Mouse (Mus musculus): ENCODE data around the gene Coro1a. TPM values are rescaled to one million over a fixed set of nuclear protein-coding genes. Genes with fewer than 3 reads are reported as not detected.

Coro1a gene
- total and polyA plus RNA-seq, 3 experiments = 203 to 349 (median 312) TPM

- peak within 1 kb of the TSS; percentile 83 to 98 (median 92) for H3K4me3 ChIP-seq (replicated peaks in 1 of 3; ENCODE audit: low read depth in 2 of 3, low read length in 2 of 3, poor library complexity in 1 of 3)
- peak; percentile 97 for DNase-seq (ENCODE audit: extremely low read depth)
Measured at GRCm38 (mm10) chr7:126695631-126696207, 11.9 kb downstream of the Coro1a start, which contains the start of gene Slx1b. Gene Slx1b (minus strand): TSS chr7:126695784.

GRCm38 (mm10) chr7:126695210-126695611, 12.4 kb downstream of the Coro1a start, which contains the start of gene Bola2:
Gene Bola2 (plus strand): TSS chr7:126695401.
- Histone ChIP-seq H3K9ac (ENCODE audit: insufficient read depth, low read depth) (peak within 1 kb of the TSS; percentile 99), H3K4me1 (ENCODE audit: control insufficient read depth in 1 of 2, insufficient read depth in 2 of 2) (peaks cover 14 to 47% of the 10 kb centered on the region in 2 experiments), H3K9me3 (replicated peaks; ENCODE audit: low read length) (no peaks in the 10 kb centered on the region), H3K36me3 (replicated peaks in 1 of 2; ENCODE audit: control insufficient read depth in 1 of 2, insufficient read depth in 1 of 2, low read length in 1 of 2) (peaks cover 44 to 60% of the 10 kb centered on the region in 2 experiments), H3K27ac (ENCODE audit: insufficient read depth, low read depth) (peak within 1 kb of the TSS; percentile 96), H3K4me2 (ENCODE audit: insufficient read depth, low read depth, poor library complexity, severe bottlenecking) (peak within 1 kb of the TSS; percentile 54), H3K4me3 (replicated peaks in 1 of 3; ENCODE audit: low read depth in 2 of 3, low read length in 2 of 3, poor library complexity in 1 of 3) (peak within 1 kb of the TSS; percentile 83 to 98 (median 92)), H3K79me2 (replicated peaks; ENCODE audit: control insufficient read depth, extremely low read depth, insufficient read depth, poor library complexity, severe bottlenecking) (peaks cover 27% of the 10 kb centered on the region), H3K27me3 (replicated peaks) (no peaks in the 10 kb centered on the region)
- dilution Hi-C loops (cut with MboI; ENCODE audit: extremely low pct_ligation_motif_present, extremely low pct_unique_long_range_greater_than_20kb, low sequenced_read_pairs) = no loop called here
- DNase-seq (ENCODE audit: extremely low read depth) = peak; percentile 81
- in situ Hi-C loops (cut with MboI; ENCODE audit: low pct_ligation_motif_present, low pct_unique_long_range_greater_than_20kb, low sequenced_read_pairs) = no loop called here
- no peak for TF ChIP-seq IRF4 (IDR thresholded peaks at IDR 0.05; ENCODE audit: low read depth, low read length)
- TF ChIP-seq GABPA (IDR thresholded peaks at IDR 0.05; ENCODE audit: insufficient replicate concordance, low read depth, low read length) = no peak
- peak; percentile 44; the same call in 1 of the 2 replicates for TF ChIP-seq ZMIZ1 (IDR thresholded peaks at IDR 0.05; ENCODE audit: low read depth, low read length)
- no peak for TF ChIP-seq SMC3 (IDR thresholded peaks at IDR 0.05; ENCODE audit: low read depth, low read length)
- TF ChIP-seq BHLHE40 (IDR thresholded peaks at IDR 0.05; ENCODE audit: low read depth, low read length) = no peak
- TF ChIP-seq TCF12 (IDR thresholded peaks at IDR 0.05; ENCODE audit: low read depth, low read length) = peak; percentile 20
- no peak for TF ChIP-seq MXI1 (IDR thresholded peaks at IDR 0.05; ENCODE audit: low read depth, low read length)
- no peak for TF ChIP-seq USF1 (IDR thresholded peaks at IDR 0.05; ENCODE audit: low read depth, low read length)
- TF ChIP-seq HCFC1 (IDR thresholded peaks at IDR 0.05; ENCODE audit: low read depth, low read length) = no peak; the same call in 1 of the 2 replicates
- no peak for TF ChIP-seq JUN (IDR thresholded peaks at IDR 0.05; ENCODE audit: insufficient read depth, low read depth, low read length)
- TF ChIP-seq MYC (IDR thresholded peaks at IDR 0.05; ENCODE audit: low read depth, low read length) = no peak
- no peak for TF ChIP-seq NRF1 (IDR thresholded peaks at IDR 0.05; ENCODE audit: low read depth, low read length)
- peak; percentile 77 for TF ChIP-seq NELFE (IDR thresholded peaks at IDR 0.05; ENCODE audit: low read depth, low read length)
- TF ChIP-seq ZNF384 (IDR thresholded peaks at IDR 0.05; ENCODE audit: low read depth, low read length) = peak; percentile 98
- no peak for TF ChIP-seq CHD2 (IDR thresholded peaks at IDR 0.05; ENCODE audit: low read length)
- no peak for TF ChIP-seq PAX5 (IDR thresholded peaks at IDR 0.05; ENCODE audit: low read length)
- no peak for TF ChIP-seq ZC3H11A (IDR thresholded peaks at IDR 0.05; ENCODE audit: low read depth, low read length)

More at GRCm38 (mm10) chr7:126695631-126696207, 11.9 kb downstream of the Coro1a start, which contains the start of gene Slx1b:
- dilution Hi-C loops (cut with MboI; ENCODE audit: extremely low pct_ligation_motif_present, extremely low pct_unique_long_range_greater_than_20kb, low sequenced_read_pairs) (no loop called here), in situ Hi-C loops (cut with MboI; ENCODE audit: low pct_ligation_motif_present, low pct_unique_long_range_greater_than_20kb, low sequenced_read_pairs) (no loop called here)
- peak within 1 kb of the TSS; percentile 99 for H3K9ac ChIP-seq (ENCODE audit: insufficient read depth, low read depth)
- H3K27ac ChIP-seq (ENCODE audit: insufficient read depth, low read depth) = peak within 1 kb of the TSS; percentile 96
- peak within 1 kb of the TSS; percentile 54 for H3K4me2 ChIP-seq (ENCODE audit: insufficient read depth, low read depth, poor library complexity, severe bottlenecking)
- peaks cover 14 to 52% of the 10 kb centered on the region in 2 experiments for H3K4me1 ChIP-seq (ENCODE audit: control insufficient read depth in 1 of 2, insufficient read depth in 2 of 2)
- no peaks in the 10 kb centered on the region for H3K27me3 ChIP-seq (replicated peaks)
- TF ChIP-seq CHD1 (IDR thresholded peaks at IDR 0.05; ENCODE audit: low read depth, low read length) (no peak; the same call in 1 of the 2 replicates), HCFC1 (IDR thresholded peaks at IDR 0.05; ENCODE audit: low read depth, low read length) (peak; percentile 97), ZMIZ1 (IDR thresholded peaks at IDR 0.05; ENCODE audit: low read depth, low read length) (peak; percentile 52; the same call in 1 of the 2 replicates), USF1 (IDR thresholded peaks at IDR 0.05; ENCODE audit: low read depth, low read length) (no peak), MEF2A (IDR thresholded peaks at IDR 0.05; ENCODE audit: borderline replicate concordance, low read depth, low read length) (peak; percentile 38; the same call in 1 of the 2 replicates), POLR2A (IDR thresholded peaks at IDR 0.05; ENCODE audit: low read depth, low read length) (peak; percentile 74), TBP (conservative IDR thresholded peaks at IDR 0.05; ENCODE audit: low read depth, low read length) (peak; percentile 70), ZKSCAN1 (IDR thresholded peaks at IDR 0.05; ENCODE audit: borderline replicate concordance, low read depth, low read length) (no peak), RCOR1 (conservative IDR thresholded peaks at IDR 0.05; ENCODE audit: low read depth, low read length) (peak; percentile 57; the same call in 1 of the 2 replicates), USF2 (conservative IDR thresholded peaks at IDR 0.05; ENCODE audit: low read depth, low read length) (no peak), JUND (conservative IDR thresholded peaks at IDR 0.05; ENCODE audit: low read depth, low read length) (no peak), ZC3H11A (IDR thresholded peaks at IDR 0.05; ENCODE audit: low read depth, low read length) (no peak), GABPA (IDR thresholded peaks at IDR 0.05; ENCODE audit: insufficient replicate concordance, low read depth, low read length) (peak; percentile 41; the same call in 1 of the 2 replicates), SIN3A (IDR thresholded peaks at IDR 0.05; ENCODE audit: low read length) (peak; percentile 98), MAFK (IDR thresholded peaks at IDR 0.05; ENCODE audit: insufficient replicate concordance, low read length) (no peak), KAT2A (IDR thresholded peaks at IDR 0.05; ENCODE audit: insufficient replicate concordance, low read length) (peak; percentile 89; the same call in 1 of the 2 replicates), ETS1 (conservative IDR thresholded peaks at IDR 0.05; ENCODE audit: low read depth, low read length) (peak; percentile 30; the same call in 1 of the 2 replicates), CHD2 (IDR thresholded peaks at IDR 0.05; ENCODE audit: low read length) (peak; percentile 65; the same call in 1 of the 2 replicates), IRF4 (IDR thresholded peaks at IDR 0.05; ENCODE audit: low read depth, low read length) (peak; percentile 82), EP300 (IDR thresholded peaks at IDR 0.05; ENCODE audit: low read length) (no peak), TCF12 (IDR thresholded peaks at IDR 0.05; ENCODE audit: low read depth, low read length) (peak; percentile 62), RAD21 (IDR thresholded peaks at IDR 0.05; ENCODE audit: low read depth, low read length) (peak; percentile 31), ELF1 (IDR thresholded peaks at IDR 0.05; ENCODE audit: low read depth, low read length) (peak; percentile 100), NELFE (IDR thresholded peaks at IDR 0.05; ENCODE audit: low read depth, low read length) (peak; percentile 71), SMC3 (IDR thresholded peaks at IDR 0.05; ENCODE audit: low read depth, low read length) (peak; percentile 66), PAX5 (IDR thresholded peaks at IDR 0.05; ENCODE audit: low read length) (no peak), MAX (IDR thresholded peaks at IDR 0.05; ENCODE audit: low read length) (peak; percentile 86), E2F4 (IDR thresholded peaks at IDR 0.05; ENCODE audit: insufficient replicate concordance, low read depth, low read length) (no peak), MYC (IDR thresholded peaks at IDR 0.05; ENCODE audit: low read depth, low read length) (peak; percentile 84), CTCF (conservative IDR thresholded peaks at IDR 0.05 in 1 of 2, IDR thresholded peaks at IDR 0.05 in 1 of 2; ENCODE audit: low read depth in 2 of 2, low read length in 2 of 2) (peak; percentile 86 to 90), ZNF384 (IDR thresholded peaks at IDR 0.05; ENCODE audit: low read depth, low read length) (no peak), NRF1 (IDR thresholded peaks at IDR 0.05; ENCODE audit: low read depth, low read length) (peak; percentile 45; the same call in 1 of the 2 replicates), JUN (IDR thresholded peaks at IDR 0.05; ENCODE audit: insufficient read depth, low read depth, low read length) (no peak), UBTF (IDR thresholded peaks at IDR 0.05; ENCODE audit: low read depth, low read length) (no peak; the same call in 1 of the 2 replicates), MXI1 (IDR thresholded peaks at IDR 0.05; ENCODE audit: low read depth, low read length) (peak; percentile 95), BHLHE40 (IDR thresholded peaks at IDR 0.05; ENCODE audit: low read depth, low read length) (peak; percentile 32; the same call in 1 of the 2 replicates)
- H3K36me3 ChIP-seq (replicated peaks in 1 of 2; ENCODE audit: control insufficient read depth in 1 of 2, insufficient read depth in 1 of 2, low read length in 1 of 2) = peaks cover 49 to 62% of the 10 kb centered on the region in 2 experiments
- H3K9me3 ChIP-seq (replicated peaks; ENCODE audit: low read length) = no peaks in the 10 kb centered on the region
- H3K79me2 ChIP-seq (replicated peaks; ENCODE audit: control insufficient read depth, extremely low read depth, insufficient read depth, poor library complexity, severe bottlenecking) = peaks cover 27% of the 10 kb centered on the region
